Mouse (Mus musculus) heart, postnatal 25 days (tissue): Measurements from ENCODE around the gene Fgf9. TPM values are rescaled to one million over a fixed set of nuclear protein-coding genes. Genes with fewer than 3 reads are reported as not detected.

ENCODE experiments used
- DNase-seq: peaks from one replicate; pipeline ENCODE4 v3.0.0; 2022; ENCODE audit warnings: low spot score
- intact Hi-C: fragments of 180-260 bp; cut with DNase I; formaldehyde crosslinking; loops from one replicate; pipeline ENCODE4 v1.15.1; 2025
- total RNA-seq, 2 experiments: library from RNA; stranded (reverse); gene quantifications; 2 replicates each; pipeline ENCODE4 v1.2.3; 2021

Gene Fgf9
- total RNA-seq, 2 experiments from 2014 or later: 7.3 to 7.5 TPM

- DNase-seq: no peak
- intact Hi-C loops: no loop called here
Observed at GRCm38 (mm10) chr14:58081955-58082354, 11.6 kb downstream of the Fgf9 start.

GRCm38 (mm10) chr14:58084240-58084639, 13.9 kb downstream of the Fgf9 start:
- intact Hi-C loops: no loop called here
- no peak for DNase-seq

GRCm38 (mm10) chr14:58087326-58087725, 17.0 kb downstream of the Fgf9 start:
- intact Hi-C loops: no loop called here
- no peak for DNase-seq

- no peak for DNase-seq
- intact Hi-C loops: no loop called here
Observed at GRCm38 (mm10) chr14:58089486-58089885, 19.1 kb downstream of the Fgf9 start.

GRCm38 (mm10) chr14:58091321-58091720, 21.0 kb downstream of the Fgf9 start:
- DNase-seq: no peak
- intact Hi-C loops: no loop called here

GRCm38 (mm10) chr14:58099599-58099998, 29.3 kb downstream of the Fgf9 start:
- intact Hi-C loops: no loop called here
- DNase-seq: no peak

- DNase-seq: no peak
- intact Hi-C loops: no loop called here
Observed at GRCm38 (mm10) chr14:58101298-58101697, 31.0 kb downstream of the Fgf9 start.

GRCm38 (mm10) chr14:58104266-58104665, 33.9 kb downstream of the Fgf9 start:
- DNase-seq: no peak
- intact Hi-C loops: no loop called here

GRCm38 (mm10) chr14:58105596-58105995, 35.2 kb downstream of the Fgf9 start:
- DNase-seq: no peak
- intact Hi-C loops: no loop called here

GRCm38 (mm10) chr14:58109601-58110000, 39.3 kb downstream of the Fgf9 start:
- intact Hi-C loops: no loop called here
- DNase-seq: no peak

GRCm38 (mm10) chr14:58111562-58111961, 41.2 kb downstream of the Fgf9 start:
- no peak for DNase-seq
- intact Hi-C loops: no loop called here

GRCm38 (mm10) chr14:58112341-58112740, 42.0 kb downstream of the Fgf9 start:
- intact Hi-C loops: no loop called here
- no peak for DNase-seq

- intact Hi-C loops: no loop called here
- no peak for DNase-seq
Observed at GRCm38 (mm10) chr14:58113180-58113579, 42.8 kb downstream of the Fgf9 start.

GRCm38 (mm10) chr14:58114146-58114545, 43.8 kb downstream of the Fgf9 start:
- intact Hi-C loops: no loop called here
- DNase-seq: no peak

- no peak for DNase-seq
- intact Hi-C loops: no loop called here
Observed at GRCm38 (mm10) chr14:58124625-58125024, 54.3 kb downstream of the Fgf9 start.

- intact Hi-C loops: no loop called here
- no peak for DNase-seq
Observed at GRCm38 (mm10) chr14:58126508-58126907, 56.2 kb downstream of the Fgf9 start.

GRCm38 (mm10) chr14:58139506-58140055, 69.2 kb downstream of the Fgf9 start:
- intact Hi-C loops: no loop called here
- DNase-seq: no peak

- DNase-seq: no peak
- intact Hi-C loops: no loop called here
Observed at GRCm38 (mm10) chr14:58149637-58150470, 79.5 kb downstream of the Fgf9 start.

GRCm38 (mm10) chr14:58150471-58150855, 80.1 kb downstream of the Fgf9 start:
- intact Hi-C loops: no loop called here
- no peak for DNase-seq

- intact Hi-C loops: no loop called here
- DNase-seq: no peak
Observed at GRCm38 (mm10) chr14:58152110-58152509, 81.8 kb downstream of the Fgf9 start.

GRCm38 (mm10) chr14:58153470-58154416, 83.4 kb downstream of the Fgf9 start:
- intact Hi-C loops: no loop called here
- DNase-seq: no peak
